Mouse (Mus musculus) 3T3-L1 (cell line): ENCODE measurements around the gene Senp1.

ENCODE experiments used
- DNase-seq: peaks from one replicate; pipeline ENCODE4 v3.0.0-alpha.2; 2015; ENCODE audit warnings: low read depth, low spot score

Senp1 gene

DNA sequence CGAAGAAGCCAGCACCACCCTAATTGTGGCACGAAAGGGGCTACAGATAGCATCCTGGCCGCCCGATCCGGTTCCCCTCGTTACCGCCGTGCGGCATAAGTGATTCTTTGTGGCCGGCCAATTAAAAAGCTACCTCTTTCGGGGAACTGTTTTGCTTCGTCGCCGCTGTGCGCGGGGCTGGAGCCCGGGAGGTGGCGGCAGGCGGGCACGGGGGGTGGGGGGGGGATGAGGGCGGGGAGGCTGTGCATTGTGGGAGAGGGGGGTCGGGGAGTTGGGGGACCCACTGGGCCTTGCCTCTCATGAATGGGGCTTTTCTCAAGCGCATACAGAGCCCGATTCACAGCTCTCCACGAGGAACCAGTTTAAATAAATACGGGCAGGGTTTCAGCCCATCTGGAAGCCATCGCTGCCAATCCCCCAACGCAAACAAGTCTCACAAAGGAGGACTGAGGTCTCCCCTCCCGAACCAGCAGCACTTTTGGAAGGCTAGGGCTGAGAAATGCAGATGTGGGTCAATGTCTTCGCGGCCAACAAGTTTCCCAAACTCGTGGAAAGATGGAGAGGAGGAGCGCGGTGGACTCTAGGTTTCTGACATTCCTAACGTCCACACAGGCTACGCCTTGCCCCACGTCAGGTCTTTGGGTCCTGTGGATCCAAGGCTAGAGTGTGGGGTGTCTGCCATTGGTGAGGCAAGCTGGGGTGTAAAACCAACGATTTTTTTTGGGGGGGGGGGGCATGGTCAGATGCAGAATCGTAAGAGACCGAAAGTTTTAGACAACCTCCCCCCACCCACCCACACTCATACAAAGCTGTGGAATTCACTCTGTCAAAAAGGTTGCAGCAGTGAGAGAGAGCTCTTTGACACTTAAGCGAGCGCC, 91.2 kb downstream of the Senp1 start:
- no peak for DNase-seq

DNA sequence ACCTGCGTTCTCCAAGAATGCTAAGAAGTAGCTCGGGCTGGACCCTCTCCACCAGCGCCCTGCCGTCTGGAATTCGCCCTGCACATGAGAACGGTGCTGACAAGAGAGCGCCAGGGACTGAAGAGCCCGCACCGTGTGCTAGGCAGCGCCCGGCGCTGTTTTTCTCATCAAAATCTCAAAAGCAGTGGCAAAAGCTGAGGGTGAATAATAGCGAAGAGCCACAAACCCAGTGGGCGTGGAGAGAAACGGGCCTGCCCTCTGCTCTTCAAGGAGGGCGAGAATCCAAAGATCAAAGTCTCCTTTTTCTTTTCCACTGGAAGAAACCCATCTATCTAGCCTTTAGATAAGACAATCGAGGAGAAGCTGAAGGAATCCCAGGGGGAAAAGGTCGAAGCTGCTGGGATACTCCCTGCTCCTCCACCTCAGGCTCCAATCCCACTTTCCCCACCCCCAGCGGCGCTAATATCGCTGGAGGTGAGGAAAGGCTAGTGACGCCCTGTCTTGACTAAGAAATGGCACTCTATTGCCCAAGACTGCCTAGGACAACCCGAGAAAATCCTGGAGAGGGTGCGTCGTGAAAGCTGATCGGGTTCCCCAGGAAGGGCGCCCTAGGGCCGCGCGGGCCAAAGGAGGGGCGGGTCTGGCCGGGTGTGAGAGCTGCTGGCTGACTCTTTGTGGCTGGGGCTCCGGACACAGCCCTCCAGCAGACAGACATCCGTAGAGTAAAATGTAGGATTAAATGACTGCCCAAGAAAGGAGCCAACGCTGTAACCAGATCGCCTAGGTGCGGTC, 92.0 kb downstream of the Senp1 start:
- no peak for DNase-seq

DNA sequence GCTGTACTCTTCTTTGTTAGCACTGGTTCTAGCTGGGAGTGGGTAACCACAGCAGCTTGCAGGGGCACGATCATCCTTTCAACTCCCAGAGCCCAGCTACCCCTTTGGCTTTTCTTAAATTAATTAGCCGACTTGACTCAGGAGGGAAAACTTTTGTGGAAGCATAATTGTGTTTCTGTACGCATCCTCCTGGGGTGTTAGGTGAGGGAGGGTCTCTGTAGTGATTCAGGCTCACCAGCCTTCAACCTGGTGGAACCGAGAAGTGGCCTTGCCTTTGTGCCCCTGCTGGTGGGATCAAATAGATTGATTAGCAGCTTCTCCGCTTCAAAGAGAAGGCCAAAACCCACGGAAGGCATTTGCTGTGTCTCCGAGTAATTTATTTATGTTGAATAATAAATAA, 93.6 kb downstream of the Senp1 start:
- no peak for DNase-seq

DNA sequence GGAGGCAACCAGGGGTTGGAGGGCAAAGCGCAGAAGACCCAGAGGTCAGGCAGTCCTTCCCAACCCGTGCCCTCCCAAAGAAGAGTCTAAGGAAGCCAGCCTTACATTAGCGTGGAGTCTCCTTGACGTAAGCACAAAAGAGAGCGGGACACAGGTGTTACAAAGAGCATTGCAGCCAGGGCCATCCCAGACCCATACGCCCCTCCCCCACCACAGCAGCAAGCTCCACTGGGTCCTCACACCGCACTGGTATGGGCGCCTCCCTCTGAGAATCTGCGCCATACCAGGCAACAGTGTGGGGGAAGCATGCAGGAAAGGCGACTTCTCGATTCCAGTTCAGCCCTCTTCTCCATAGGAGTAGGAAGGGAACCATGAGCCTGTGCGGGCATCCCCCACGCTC, 94.0 kb downstream of the Senp1 start:
- DNase-seq = no peak

DNA sequence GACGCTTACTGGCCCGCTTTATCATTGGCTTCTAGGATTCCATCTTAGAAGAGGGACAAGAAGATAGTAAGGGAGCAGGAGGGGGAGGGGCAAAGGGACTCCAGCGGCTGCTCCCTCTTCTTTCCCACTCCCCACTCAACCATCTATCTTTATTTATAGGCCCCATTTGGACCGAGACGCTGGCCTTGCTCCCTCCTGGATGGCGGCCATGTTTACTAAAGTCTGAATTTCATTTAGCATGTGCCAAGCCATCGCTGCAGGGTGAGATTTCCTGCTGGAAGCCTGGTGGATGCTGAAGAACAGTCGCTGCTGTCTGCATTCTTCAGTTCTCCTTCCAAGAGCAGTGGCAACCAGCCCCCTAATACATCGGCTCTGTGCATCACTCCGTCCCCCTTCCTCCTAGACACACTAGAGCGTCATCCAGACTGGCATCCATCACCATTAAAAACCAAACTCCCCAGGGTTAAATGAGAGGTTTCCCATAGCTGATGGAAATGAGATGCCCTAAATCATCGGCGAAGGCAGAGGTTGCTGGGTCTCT, 96.8 kb downstream of the Senp1 start:
- no peak for DNase-seq

DNA sequence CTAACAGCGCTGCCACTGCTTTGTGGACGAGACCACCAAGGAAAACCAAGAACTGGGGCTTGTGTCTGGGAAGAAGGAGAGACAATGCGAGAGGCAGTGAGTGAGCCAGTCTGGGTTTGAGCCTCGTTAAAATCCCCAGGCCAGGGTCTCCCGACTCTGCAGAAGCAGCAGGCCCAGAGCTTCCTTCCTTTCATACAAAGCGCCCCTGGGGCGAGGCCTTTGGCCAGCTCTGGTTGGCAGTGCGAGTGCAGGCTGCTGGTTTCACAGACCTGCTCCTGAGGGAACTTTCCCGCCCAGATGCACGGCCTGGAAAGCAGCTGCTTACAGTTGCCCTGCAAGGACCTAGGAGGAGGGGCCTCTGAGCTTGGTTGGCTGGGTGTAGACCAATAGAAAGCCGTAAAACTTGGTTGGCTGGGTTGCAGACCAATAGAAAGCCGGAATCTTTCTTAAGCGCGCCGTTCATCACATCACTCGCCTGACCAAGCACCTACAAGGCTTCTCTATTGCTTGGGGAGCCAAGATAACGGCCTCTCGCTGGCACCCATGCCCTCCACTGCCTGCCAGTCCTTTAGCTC, 100.7 kb downstream of the Senp1 start:
- peak; percentile 59 for DNase-seq

DNA sequence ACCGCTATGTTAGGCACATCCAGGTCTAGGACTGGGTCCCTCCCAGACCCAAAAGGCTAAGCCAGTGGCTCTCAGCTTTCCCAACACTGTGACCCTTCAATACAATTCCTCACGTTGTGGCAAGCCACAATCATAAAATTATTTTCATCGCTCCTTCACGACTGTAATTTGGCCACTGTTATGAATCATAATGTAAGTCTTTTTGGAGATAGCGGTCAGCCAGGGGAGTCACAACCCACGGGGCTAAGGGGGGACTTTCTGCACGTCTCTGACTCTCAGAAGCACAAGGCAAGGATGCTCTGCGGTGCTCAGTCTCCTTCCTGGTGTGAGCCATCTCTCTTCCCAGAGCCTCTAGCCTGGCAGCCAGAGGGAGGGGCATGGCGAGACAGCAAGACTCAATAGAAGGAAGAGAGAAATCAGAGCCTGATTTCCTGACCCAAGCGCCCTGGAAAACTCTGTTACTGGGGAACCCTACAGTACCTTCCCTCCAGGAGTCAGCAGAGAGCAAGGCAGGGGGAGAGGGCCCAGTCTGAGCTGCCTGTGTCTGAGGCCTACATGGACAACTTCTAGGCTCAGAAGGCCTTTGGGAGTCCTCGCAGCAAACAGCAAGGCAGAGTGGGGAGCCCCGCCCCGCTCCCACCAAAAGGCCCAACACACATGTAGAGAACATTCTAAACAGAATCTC, 101.4 kb downstream of the Senp1 start:
- peak; percentile 59 for DNase-seq

DNA sequence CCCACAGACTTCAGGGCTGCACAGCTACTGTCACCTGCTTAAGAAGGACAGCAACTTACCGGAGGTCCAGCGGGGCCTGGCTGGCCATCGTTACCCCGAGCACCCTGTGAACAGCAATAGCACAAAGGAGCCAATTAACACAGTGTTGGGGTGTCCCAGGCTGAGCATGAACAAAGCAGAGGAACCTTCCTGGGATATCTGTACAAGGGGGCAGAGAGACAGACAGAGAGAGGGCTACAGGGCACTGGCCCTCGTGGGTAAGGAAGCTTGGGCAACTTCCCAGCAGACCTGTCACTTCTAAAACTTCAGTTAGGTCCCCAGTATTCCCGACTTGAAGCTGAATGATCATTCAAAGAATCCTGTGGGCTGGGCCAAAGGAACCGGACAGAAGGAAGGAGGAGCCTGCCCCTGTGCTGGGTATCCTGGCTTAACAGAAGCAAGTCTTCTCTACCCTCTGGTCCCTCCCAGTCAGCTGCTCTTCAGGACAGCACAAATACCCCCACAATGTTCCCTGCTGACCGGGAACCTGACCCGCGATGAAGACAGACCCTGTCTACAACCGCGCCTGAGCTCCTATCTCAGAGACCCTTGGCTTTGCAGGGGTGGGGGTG, 102.2 kb downstream of the Senp1 start:
- DNase-seq = no peak

DNA sequence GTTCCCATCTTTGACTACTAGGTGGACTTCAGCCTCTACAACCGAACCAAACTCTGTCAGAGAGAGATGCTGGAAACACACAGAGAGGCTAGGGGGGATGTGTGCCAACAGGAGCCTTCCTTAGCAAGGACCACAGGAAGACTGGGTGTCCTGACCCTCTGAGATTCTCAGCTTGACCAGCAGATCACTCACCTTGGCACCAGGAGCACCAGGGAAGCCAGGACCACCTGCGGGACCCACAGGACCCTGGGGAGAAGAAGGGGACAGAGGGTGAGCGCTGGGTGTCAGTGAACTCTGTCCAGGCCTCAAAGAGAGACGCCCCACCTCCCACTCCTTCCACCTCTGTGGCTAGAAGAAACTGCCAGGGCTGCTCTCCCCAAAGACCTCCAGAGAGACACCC, 102.8 kb downstream of the Senp1 start:
- no peak for DNase-seq

DNA sequence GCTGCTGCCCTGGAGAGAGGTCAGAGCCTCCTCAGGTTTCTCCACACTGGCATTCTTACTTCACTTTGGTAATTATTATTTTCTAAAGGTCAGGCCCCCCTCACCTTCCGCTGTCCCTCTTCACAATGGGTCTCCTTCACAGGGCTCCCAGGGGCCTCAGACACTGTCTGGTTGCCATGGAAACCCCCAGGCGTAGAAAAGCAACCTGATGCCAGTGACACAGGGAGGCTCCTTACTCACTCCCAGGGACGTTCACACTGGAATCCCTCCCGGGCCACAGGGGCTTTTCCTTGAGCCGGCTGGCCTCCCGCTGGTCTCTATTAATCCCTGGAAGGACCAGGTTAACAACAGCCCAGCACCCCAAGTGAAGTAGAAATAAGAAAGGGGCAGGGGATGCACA, 103.4 kb downstream of the Senp1 start:
- peak; percentile 63 for DNase-seq

DNA sequence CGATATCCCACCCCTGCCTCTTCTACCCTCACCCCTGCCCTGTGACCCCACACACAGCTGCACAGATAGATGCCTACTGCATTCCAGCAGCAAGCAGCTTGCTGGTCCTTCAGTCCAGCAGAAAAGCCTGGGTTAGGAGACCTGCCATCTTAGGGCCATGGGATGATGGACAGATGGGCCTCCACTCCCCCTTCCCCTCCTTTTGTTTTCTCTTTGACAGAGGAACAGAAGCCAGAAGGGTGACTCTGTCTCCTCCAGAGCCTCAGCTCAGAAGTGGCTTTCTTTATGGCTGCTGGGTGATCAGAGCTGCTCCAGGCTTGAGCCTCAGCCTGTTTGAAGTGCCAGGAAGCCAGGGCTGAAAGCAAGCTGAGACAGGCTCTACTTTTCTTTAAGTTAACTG, 104.0 kb downstream of the Senp1 start:
- DNase-seq = peak; percentile 15
